Mouse (Mus musculus): ENCODE data around the gene Rcor1. TPM values are rescaled to one million over a fixed set of nuclear protein-coding genes. Genes with fewer than 3 reads are reported as not detected.

Rcor1 gene
- total RNA-seq, 1 experiment, result 13.0 TPM

DNA sequence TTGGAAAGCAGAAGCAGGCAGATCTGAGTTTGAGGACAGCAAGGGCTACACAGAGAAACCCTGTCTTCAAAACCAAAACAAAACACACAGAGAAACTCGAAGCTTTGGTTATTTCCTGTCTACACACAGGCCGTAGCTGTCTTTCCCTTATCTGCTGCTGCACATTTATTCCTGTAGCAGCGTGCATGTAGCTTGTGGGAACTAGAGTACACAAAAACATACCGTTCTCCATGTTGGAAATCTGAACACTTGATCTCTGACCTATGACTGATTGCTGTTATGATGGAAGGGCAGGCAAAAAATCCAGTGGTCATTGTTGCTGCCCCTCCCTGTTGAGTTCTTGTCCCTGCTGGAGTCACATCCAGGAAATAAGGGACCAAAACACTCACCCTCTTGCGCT, 54.9 kb downstream of the Rcor1 start:
- TF ChIP-seq CHD2 (IDR thresholded peaks at IDR 0.05; ENCODE audit: low read depth, low read length), result no peak
- no peak for TF ChIP-seq MAFK (IDR thresholded peaks at IDR 0.05; ENCODE audit: insufficient read depth, low read depth, low read length)
- no peak for TF ChIP-seq ZNF384 (IDR thresholded peaks at IDR 0.05; ENCODE audit: low read depth, low read length)
- no peak for TF ChIP-seq ZC3H11A (IDR thresholded peaks at IDR 0.05; ENCODE audit: borderline replicate concordance, low read depth, low read length)
- no peak for TF ChIP-seq HCFC1 (IDR thresholded peaks at IDR 0.05; ENCODE audit: borderline replicate concordance, insufficient read depth, low read length)
- H3K27ac ChIP-seq (ENCODE audit: insufficient read depth, low read depth, low read length, poor library complexity, severe bottlenecking), result no peak overlapping the region

DNA sequence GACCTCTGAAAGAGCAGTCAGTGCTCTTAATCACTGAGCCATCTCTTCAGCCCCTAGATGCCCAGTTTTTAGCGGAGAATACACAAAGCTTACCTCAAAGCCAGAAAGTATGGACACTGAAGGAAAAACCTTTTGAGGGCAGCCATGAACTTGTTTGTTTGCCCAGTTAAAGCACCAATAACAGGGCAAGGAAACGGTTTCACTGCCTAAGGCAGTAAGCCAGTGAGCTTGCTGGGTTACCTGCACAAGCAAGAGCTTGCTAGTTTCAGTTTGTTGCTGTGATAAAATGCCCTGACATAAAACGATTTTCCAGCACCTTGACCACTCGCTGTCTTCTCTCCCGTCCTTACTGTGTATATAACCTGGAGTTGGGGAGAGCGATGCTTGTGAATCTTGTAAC, 55.9 kb downstream of the Rcor1 start:
- TF ChIP-seq ZC3H11A (IDR thresholded peaks at IDR 0.05; ENCODE audit: borderline replicate concordance, low read depth, low read length) (no peak), ZNF384 (IDR thresholded peaks at IDR 0.05; ENCODE audit: low read depth, low read length) (no peak), HCFC1 (IDR thresholded peaks at IDR 0.05; ENCODE audit: borderline replicate concordance, insufficient read depth, low read length) (no peak), MAFK (IDR thresholded peaks at IDR 0.05; ENCODE audit: insufficient read depth, low read depth, low read length) (no peak), CHD2 (IDR thresholded peaks at IDR 0.05; ENCODE audit: low read depth, low read length) (no peak)
- H3K4me1 ChIP-seq (ENCODE audit: control insufficient read depth in 2 of 2, insufficient read depth in 2 of 2, low read length in 2 of 2, poor library complexity in 1 of 2), result no peaks in the 10 kb centered on the region; a peak in 1 of 4 replicates
- in situ Hi-C loops (cut with MboI; ENCODE audit: low sequenced_read_pairs in 2 of 2, unreplicated experiment in 2 of 2), result no loop called here
- peaks cover 3% of the 10 kb centered on the region; the same call in 1 of the 2 replicates for H3K36me3 ChIP-seq (ENCODE audit: control insufficient read depth, insufficient read depth, low read length, poor library complexity, severe bottlenecking)
- H3K4me3 ChIP-seq (ENCODE audit: insufficient read depth in 1 of 2, low read depth in 1 of 2, low read length in 2 of 2, poor library complexity in 1 of 2, severe bottlenecking in 1 of 2), result no peak overlapping the region
- H3K9ac ChIP-seq (ENCODE audit: insufficient read depth, low read depth, low read length, poor library complexity, severe bottlenecking), result no peak overlapping the region
- no peaks in the 10 kb centered on the region for H3K9me3 ChIP-seq (ENCODE audit: control insufficient read depth, insufficient read depth, low read depth, low read length)
- no peak for DNase-seq (ENCODE audit: low read depth, low spot score)
- H3K27ac ChIP-seq (ENCODE audit: insufficient read depth, low read depth, low read length, poor library complexity, severe bottlenecking), result no peak overlapping the region

More for the DNA sequence above, 54.9 kb downstream of the Rcor1 start:
- in situ Hi-C loops (cut with MboI; ENCODE audit: low sequenced_read_pairs in 2 of 2, unreplicated experiment in 2 of 2), result no loop called here
- no peaks in the 10 kb centered on the region for H3K9me3 ChIP-seq (ENCODE audit: control insufficient read depth, insufficient read depth, low read depth, low read length)
- DNase-seq (ENCODE audit: low read depth, low spot score), result no peak
- H3K9ac ChIP-seq (ENCODE audit: insufficient read depth, low read depth, low read length, poor library complexity, severe bottlenecking), result no peak overlapping the region
- H3K4me3 ChIP-seq (ENCODE audit: insufficient read depth in 1 of 2, low read depth in 1 of 2, low read length in 2 of 2, poor library complexity in 1 of 2, severe bottlenecking in 1 of 2), result no peak overlapping the region
- peaks cover 3% of the 10 kb centered on the region; the same call in 1 of the 2 replicates for H3K36me3 ChIP-seq (ENCODE audit: control insufficient read depth, insufficient read depth, low read length, poor library complexity, severe bottlenecking)
- no peaks in the 10 kb centered on the region; a peak in 1 of 4 replicates for H3K4me1 ChIP-seq (ENCODE audit: control insufficient read depth in 2 of 2, insufficient read depth in 2 of 2, low read length in 2 of 2, poor library complexity in 1 of 2)

DNA sequence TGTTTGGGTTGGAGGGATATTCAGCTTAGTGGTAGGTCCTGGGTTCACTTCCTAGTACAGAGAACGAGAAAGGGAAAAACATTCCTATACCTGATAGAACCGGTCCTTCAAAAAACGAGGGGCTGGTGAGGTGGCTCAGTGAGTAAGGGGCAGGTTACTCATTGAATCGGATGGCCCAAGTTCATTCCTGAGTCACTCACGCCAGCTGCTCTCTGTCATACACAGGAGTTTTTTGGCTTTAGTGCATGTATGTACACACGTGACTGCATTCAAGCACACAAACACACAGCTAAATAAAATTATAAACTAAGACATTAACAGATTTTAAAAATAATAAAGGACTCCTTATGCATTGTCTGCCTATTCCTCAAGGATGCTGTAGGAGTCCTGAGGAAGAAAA, 57.1 kb downstream of the Rcor1 start:
- in situ Hi-C loops (cut with MboI; ENCODE audit: low sequenced_read_pairs in 2 of 2, unreplicated experiment in 2 of 2), result no loop called here
- peaks cover 3% of the 10 kb centered on the region; the same call in 1 of the 2 replicates for H3K36me3 ChIP-seq (ENCODE audit: control insufficient read depth, insufficient read depth, low read length, poor library complexity, severe bottlenecking)

DNA sequence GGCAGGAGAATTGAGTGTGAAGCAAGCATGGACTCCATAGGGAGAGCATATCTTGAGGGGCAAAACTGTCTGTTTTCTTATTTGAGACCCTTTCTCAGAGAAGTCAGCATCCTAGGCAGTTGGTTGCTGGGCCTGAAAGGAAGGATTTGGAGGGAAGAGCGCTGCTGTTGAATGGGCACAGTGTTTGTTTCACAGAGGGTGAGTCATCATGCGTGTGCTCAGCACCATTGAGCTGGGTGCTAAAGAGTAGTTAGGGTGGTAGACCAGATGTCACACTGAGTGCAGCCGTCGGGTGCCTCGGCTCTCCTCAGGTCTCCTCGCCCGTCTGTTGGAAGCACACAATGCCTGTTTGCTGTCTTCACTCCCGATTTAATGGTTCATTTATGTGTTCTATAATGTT, 57.9 kb downstream of the Rcor1 start:
- TF ChIP-seq CHD2 (IDR thresholded peaks at IDR 0.05; ENCODE audit: low read depth, low read length) (no peak), ZNF384 (IDR thresholded peaks at IDR 0.05; ENCODE audit: low read depth, low read length) (no peak), ZC3H11A (IDR thresholded peaks at IDR 0.05; ENCODE audit: borderline replicate concordance, low read depth, low read length) (no peak), MAFK (IDR thresholded peaks at IDR 0.05; ENCODE audit: insufficient read depth, low read depth, low read length) (no peak), HCFC1 (IDR thresholded peaks at IDR 0.05; ENCODE audit: borderline replicate concordance, insufficient read depth, low read length) (no peak)
- no peak for DNase-seq (ENCODE audit: low read depth, low spot score)
- H3K4me1 ChIP-seq (ENCODE audit: control insufficient read depth in 2 of 2, insufficient read depth in 2 of 2, low read length in 2 of 2, poor library complexity in 1 of 2), result no peaks in the 10 kb centered on the region; a peak in 1 of 4 replicates
- peaks cover 7% of the 10 kb centered on the region for H3K36me3 ChIP-seq (ENCODE audit: control insufficient read depth, insufficient read depth, low read length, poor library complexity, severe bottlenecking)
- no peaks in the 10 kb centered on the region for H3K9me3 ChIP-seq (ENCODE audit: control insufficient read depth, insufficient read depth, low read depth, low read length)
- no peak overlapping the region; the same call in 1 of the 2 replicates for H3K27ac ChIP-seq (ENCODE audit: insufficient read depth, low read depth, low read length, poor library complexity, severe bottlenecking)
- H3K9ac ChIP-seq (ENCODE audit: insufficient read depth, low read depth, low read length, poor library complexity, severe bottlenecking), result no peak overlapping the region
- in situ Hi-C loops (cut with MboI; ENCODE audit: low sequenced_read_pairs in 2 of 2, unreplicated experiment in 2 of 2), result no loop called here
- no peak overlapping the region for H3K4me3 ChIP-seq (ENCODE audit: insufficient read depth in 1 of 2, low read depth in 1 of 2, low read length in 2 of 2, poor library complexity in 1 of 2, severe bottlenecking in 1 of 2)

More for the DNA sequence above, 57.1 kb downstream of the Rcor1 start:
- TF ChIP-seq HCFC1 (IDR thresholded peaks at IDR 0.05; ENCODE audit: borderline replicate concordance, insufficient read depth, low read length), result no peak
- no peak for TF ChIP-seq MAFK (IDR thresholded peaks at IDR 0.05; ENCODE audit: insufficient read depth, low read depth, low read length)
- TF ChIP-seq ZC3H11A (IDR thresholded peaks at IDR 0.05; ENCODE audit: borderline replicate concordance, low read depth, low read length), result no peak
- TF ChIP-seq ZNF384 (IDR thresholded peaks at IDR 0.05; ENCODE audit: low read depth, low read length), result no peak
- no peak for TF ChIP-seq CHD2 (IDR thresholded peaks at IDR 0.05; ENCODE audit: low read depth, low read length)
- DNase-seq (ENCODE audit: low read depth, low spot score), result no peak
- Histone ChIP-seq H3K9me3 (ENCODE audit: control insufficient read depth, insufficient read depth, low read depth, low read length) (no peaks in the 10 kb centered on the region), H3K4me3 (ENCODE audit: insufficient read depth in 1 of 2, low read depth in 1 of 2, low read length in 2 of 2, poor library complexity in 1 of 2, severe bottlenecking in 1 of 2) (no peak overlapping the region), H3K27ac (ENCODE audit: insufficient read depth, low read depth, low read length, poor library complexity, severe bottlenecking) (no peak overlapping the region), H3K4me1 (ENCODE audit: control insufficient read depth in 2 of 2, insufficient read depth in 2 of 2, low read length in 2 of 2, poor library complexity in 1 of 2) (no peaks in the 10 kb centered on the region; a peak in 1 of 4 replicates), H3K9ac (ENCODE audit: insufficient read depth, low read depth, low read length, poor library complexity, severe bottlenecking) (no peak overlapping the region)

Measured in ES-E14 (cell line).